Mouse (Mus musculus) embryonic facial prominence, embryonic 13.5 days (tissue): ENCODE measurements around the gene Csf2rb. TPM values are rescaled to one million over a fixed set of nuclear protein-coding genes. Genes with fewer than 3 reads are reported as not detected.

Experiments used
- microRNA-seq: library from miRNA; unstranded; fragments of <30 nt; microRNA quantifications from one replicate; pipeline ENCODE4, GENCODE M21; 2016
- polyA plus RNA-seq: library from polyadenylated mRNA; unstranded; fragments of >200 nt; fragmentation: Nextera tagmentation; extraction: Ambion mirVana; gene quantifications from 2 replicates; pipeline ENCODE4 v1.2.1, GENCODE M21; 2015

Gene Csf2rb
- polyA plus RNA-seq, 1 experiment from 2014 or later, result 1.6 TPM

Small RNA genes lying within 50 kb of the gene (microRNA-seq; reads per million reads assigned to microRNA genes)
- gene Mir7676-1 (not detected), gene Mir7676-2 (not detected)

Other genes with a start within 250 kb of the Csf2rb start
- 0.04 and 0.14 TPM in 2 replicates for gene Cacng2, start 205.7 kb upstream of the Csf2rb start, polyA plus RNA-seq
- 83.5 and 94.3 TPM in 2 replicates for gene Ift27, start 151.6 kb upstream of the Csf2rb start, polyA plus RNA-seq
- not detected in 2 replicates for gene Pvalb, start 119.4 kb upstream of the Csf2rb start, polyA plus RNA-seq
- gene Ncf4, start 81.0 kb upstream of the Csf2rb start, polyA plus RNA-seq, result 2.4 and 3.8 TPM in 2 replicates
- 0.23 and 0.70 TPM in 2 replicates for gene Csf2rb2, start 20.0 kb upstream of the Csf2rb start, polyA plus RNA-seq
- gene Tex33, start 70.2 kb downstream of the Csf2rb start, polyA plus RNA-seq, result not detected in 2 replicates
- 22.6 and 25.9 TPM in 2 replicates for gene Tst, start 80.2 kb downstream of the Csf2rb start, polyA plus RNA-seq
- gene Mpst, start 80.7 kb downstream of the Csf2rb start, polyA plus RNA-seq, result 2.6 and 2.8 TPM in 2 replicates
- gene Kctd17, start 102.8 kb downstream of the Csf2rb start, polyA plus RNA-seq, result 49.5 and 50.6 TPM in 2 replicates
- 0.53 and 1.5 TPM in 2 replicates for gene Tmprss6, start 142.9 kb downstream of the Csf2rb start, polyA plus RNA-seq
- gene Il2rb, start 169.5 kb downstream of the Csf2rb start, polyA plus RNA-seq, result 0.28 and 0.30 TPM in 2 replicates
- 38.6 and 41.2 TPM in 2 replicates for gene C1qtnf6, start 205.7 kb downstream of the Csf2rb start, polyA plus RNA-seq
- 0.45 TPM in 1 of 2 replicates, not detected in the other for gene Sstr3, start 218.9 kb downstream of the Csf2rb start, polyA plus RNA-seq
- 13.3 and 13.4 TPM in 2 replicates for gene Rac2, start 247.0 kb downstream of the Csf2rb start, polyA plus RNA-seq